Mouse (Mus musculus): Measurements from ENCODE around the gene Phc2. TPM values are rescaled to one million over a fixed set of nuclear protein-coding genes. Genes with fewer than 3 reads are reported as not detected.

Phc2 gene
- total RNA-seq, 2 experiments from 2014 or later, result 99.6 to 102 TPM

DNA sequence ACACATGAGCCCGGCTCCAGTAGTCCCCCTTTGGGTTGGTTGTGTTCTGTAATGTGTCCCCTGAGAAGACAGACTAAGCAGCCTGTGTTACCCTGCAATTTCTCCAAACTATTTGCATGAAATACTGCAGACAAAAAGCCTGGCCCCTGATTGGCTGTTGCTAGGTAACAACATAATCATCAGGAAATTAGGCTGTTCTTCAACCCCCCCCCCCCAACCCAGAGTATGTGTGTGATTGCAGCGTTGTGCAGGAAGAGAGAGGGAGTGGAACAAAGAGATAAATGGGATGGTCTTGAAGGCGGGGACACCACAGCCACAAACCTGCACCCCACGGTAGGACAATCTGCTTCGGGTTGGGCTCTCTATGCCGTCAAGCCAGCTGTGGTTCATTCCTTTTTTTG is 34.0 kb downstream of the Phc2 start:
- DNase-seq (ENCODE audit: low spot score in 2 of 2), result peak in 1 of 2 experiments; percentile 80

- peak; percentile 68 to 69 for DNase-seq (ENCODE audit: low spot score in 2 of 2)
Measured at GRCm38 (mm10) chr4:128688976-128689375, 34.5 kb downstream of the Phc2 start.

DNA sequence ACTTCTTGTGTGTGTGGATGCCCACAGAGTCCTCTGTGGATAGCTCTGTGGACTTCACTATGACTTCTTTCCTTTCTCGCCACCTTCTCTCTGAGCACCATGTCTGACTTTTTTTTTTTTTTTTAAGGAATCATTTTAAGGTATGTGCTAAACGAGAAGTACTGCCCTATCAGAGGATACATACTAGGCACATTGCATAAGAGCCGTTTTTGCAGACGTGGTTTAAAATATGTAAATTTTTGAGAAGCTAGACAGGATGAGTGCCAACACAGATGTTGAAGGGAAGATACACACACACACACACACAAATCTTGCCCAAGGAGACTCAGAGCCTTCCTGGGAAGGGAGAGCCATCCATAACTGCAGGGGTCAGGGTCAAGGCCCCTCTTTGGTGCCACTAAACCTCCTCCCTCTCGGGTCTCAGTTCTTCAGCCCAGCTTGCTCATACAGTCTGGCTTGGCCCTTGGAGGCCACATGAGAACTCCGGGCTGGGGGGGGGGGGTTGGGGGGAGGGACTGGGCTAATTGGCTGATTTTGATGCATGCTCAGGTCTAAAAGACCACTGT is 35.3 kb downstream of the Phc2 start:
- DNase-seq (ENCODE audit: low spot score in 2 of 2), result no peak

DNA sequence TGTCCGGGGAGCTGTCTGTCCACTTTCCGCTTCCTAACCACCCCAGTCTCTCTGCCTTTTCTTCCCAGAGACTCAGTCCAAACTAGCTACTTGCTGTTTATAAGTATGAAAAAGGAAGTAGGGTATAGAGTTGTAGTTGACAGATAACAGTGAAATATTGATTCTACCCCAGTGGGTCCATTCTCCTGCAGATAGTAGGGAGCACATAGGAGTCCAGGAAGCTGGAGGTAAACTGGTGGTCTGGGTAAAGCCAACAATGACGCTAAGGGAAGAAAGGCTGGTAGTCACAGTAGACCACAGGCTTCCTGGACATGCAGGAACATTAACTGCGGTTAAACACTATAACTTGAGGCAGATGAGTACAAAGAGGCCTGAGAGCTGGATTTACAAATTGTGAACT is 36.7 kb downstream of the Phc2 start:
- no peak for DNase-seq (ENCODE audit: low spot score in 2 of 2)

- DNase-seq (ENCODE audit: low spot score in 2 of 2), result no peak
Measured at GRCm38 (mm10) chr4:128692149-128692925, 37.8 kb downstream of the Phc2 start.

DNA sequence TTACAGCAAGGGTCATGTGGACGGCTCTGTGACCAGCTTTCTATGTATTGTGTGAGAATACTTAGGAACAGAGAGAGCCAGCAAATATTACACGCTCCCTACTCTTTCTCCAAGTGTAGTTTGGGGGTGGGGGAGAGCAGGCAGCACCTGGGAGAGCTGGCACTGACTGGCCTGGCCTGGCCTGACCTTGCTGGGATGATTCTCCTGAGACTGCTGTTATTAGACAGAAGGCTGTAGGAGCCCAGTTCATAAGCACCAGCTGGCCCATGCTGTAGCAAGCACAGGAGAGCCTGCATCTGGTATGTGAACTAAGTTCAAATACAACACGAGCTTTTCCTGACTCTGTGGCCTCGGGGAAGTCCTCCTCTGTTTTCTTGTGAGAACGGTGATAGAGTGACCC is 38.7 kb downstream of the Phc2 start:
- DNase-seq (ENCODE audit: low spot score in 2 of 2), result no peak

GRCm38 (mm10) chr4:128694315-128694714 is 39.8 kb downstream of the Phc2 start:
- no peak for DNase-seq (ENCODE audit: low spot score in 2 of 2)

DNA sequence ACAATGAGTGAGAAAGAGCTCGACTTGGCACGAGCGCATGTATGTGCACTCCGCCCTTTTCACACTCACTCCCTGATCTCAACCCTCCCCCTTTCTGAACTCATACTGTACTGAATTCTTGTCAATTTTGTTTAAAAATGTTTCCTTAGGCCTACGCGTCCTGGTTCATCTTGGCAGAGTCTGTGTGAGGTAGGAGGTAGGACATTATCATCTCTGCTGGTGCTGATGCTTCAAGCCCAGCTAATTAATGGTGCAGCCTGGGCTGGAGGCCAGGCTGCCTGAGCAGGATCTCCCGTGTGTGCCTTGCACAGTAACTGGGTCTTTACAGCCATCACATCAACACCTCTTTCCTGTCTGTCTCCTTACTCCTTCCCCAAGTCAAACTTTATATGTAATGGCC is 40.6 kb downstream of the Phc2 start:
- peak in 1 of 2 experiments; percentile 67 for DNase-seq (ENCODE audit: low spot score in 2 of 2)

DNA sequence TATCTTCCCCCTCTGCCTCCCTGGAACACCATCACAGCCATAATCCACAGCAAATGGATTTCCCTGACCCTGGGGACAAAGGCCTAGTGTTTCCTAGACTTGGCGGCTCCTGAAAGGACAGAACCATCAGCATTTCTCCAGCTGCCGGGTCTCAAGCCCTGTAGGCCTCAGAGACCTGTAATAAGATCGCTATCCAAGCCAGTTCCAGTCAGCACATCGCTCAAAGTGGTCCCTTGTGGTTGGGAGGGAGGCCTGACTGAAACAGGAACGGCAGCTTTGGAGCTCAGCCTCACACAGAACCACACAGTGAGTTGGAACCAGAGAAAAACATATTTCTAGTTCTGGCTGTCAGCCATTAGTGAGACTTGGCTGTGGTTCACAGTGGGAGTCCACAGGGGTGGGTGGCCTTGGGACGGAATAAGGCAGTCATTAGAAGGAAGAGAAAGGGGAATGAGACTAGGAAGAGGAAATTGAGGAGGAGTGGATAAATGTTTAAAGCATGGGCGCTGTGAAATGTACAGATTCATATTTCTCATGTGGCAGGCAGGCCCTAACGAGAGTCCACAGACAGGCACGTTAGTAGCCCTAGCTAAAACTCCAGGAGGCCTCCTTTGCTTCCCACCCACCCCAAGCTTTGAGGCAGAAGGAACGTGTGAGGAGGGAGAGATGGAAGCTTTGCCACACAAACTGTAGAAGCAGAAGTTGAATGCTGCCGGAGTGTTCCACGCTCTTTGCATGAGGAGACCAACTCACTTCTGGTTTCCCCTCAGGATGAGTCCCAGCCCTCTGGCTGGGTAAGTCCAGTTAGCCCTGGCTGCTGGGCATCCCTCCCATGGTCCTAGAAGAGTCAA is 43.7 kb downstream of the Phc2 start:
- DNase-seq (ENCODE audit: low spot score in 2 of 2), result peak; percentile 53 to 76

GRCm38 (mm10) chr4:128699916-128700315 is 45.4 kb downstream of the Phc2 start:
- no peak for DNase-seq (ENCODE audit: low spot score in 2 of 2)

DNA sequence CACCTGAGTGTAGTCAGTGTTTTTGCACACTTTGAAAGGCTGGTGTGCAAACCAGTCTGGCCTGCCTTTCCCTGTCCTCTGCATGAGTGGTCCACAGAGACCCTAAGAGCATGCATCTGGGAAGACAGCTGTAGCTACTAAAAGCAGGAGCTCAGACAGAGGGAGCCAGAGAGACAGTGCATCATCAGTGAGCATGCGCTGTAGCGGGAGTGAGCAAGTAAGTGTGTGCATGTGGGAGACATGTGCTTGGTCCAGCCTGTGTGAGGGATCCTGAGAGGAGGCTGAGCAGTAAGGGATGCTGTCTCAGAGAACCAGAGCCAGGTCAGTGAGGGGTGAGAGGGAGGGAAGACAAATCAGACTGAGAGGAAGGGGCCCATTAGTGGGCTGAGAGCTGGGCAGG is 46.0 kb downstream of the Phc2 start:
- DNase-seq (ENCODE audit: low spot score in 2 of 2), result no peak

DNA sequence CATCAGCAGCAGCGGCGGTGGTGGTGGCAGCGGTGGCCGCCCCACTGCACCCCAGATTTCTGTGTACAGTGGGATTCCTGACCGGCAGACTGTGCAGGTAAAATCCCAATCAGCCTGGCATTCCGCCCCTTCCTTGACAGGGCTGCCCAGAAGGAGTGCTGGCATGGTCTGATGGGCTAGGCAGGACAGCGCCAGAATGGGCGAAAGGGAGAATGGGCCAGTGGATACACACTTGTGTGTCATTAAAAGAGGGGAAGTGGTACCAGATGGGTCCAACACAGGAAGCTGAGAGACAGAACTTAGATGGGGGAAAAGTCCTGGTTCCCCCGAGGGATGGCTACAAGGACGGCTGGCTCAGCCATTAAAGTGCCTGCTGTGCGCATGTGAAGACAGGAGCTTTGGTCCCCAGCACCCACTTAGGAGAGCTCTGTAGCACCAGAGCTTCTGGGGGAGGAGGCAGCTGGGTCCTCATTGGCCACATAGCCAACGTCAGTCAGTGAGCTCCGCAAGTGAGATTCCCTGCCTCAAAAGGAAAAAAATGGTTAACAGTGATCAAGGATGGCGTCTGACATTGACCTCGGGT is 50.7 kb downstream of the Phc2 start:
- DNase-seq (ENCODE audit: low spot score in 2 of 2), result no peak

GRCm38 (mm10) chr4:128706626-128707025 is 52.1 kb downstream of the Phc2 start:
- DNase-seq (ENCODE audit: low spot score in 2 of 2), result no peak

DNA sequence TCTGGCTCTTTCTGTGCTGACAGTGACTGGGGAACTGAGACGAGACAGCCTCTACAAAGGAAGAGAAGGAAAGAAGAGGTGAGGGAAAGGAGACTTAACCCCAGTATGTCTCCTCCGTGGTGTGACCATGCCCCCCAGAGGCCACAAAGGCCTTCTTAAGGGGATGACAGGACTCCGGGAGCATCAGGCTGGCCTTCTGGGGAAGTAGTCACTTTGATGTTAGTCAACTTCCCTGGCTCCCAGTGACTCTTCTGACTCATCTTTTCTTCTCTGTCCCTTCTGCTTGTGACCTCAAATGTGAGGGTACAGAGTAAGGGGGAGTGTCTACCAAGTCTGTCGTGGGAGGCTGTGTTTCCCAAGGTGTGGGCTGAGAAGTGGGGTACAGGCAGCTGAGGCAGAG is 52.9 kb downstream of the Phc2 start:
- DNase-seq (ENCODE audit: low spot score in 2 of 2), result no peak

GRCm38 (mm10) chr4:128709061-128709780 is 54.7 kb downstream of the Phc2 start:
- no peak for DNase-seq (ENCODE audit: low spot score in 2 of 2)

DNA sequence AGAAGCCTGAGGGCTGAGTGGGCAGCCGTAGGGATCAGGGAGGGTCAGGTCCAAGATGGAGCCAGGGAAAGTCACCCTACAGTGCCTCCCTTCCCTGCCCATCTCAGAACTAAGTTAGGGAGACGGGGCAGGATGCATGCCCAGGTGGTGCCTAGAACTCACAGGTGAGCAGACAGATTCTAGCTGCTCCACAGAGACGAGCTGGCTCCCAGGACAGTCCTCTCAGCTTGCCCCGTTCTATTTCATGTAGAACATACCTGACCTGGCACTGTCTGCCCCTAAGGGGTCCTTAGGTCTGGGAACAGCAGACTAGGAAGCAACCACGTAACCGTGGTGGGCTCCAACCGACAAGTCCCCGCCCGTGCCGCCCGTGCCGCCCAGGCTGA is 55.3 kb downstream of the Phc2 start:
- DNase-seq (ENCODE audit: low spot score in 2 of 2), result no peak

DNA sequence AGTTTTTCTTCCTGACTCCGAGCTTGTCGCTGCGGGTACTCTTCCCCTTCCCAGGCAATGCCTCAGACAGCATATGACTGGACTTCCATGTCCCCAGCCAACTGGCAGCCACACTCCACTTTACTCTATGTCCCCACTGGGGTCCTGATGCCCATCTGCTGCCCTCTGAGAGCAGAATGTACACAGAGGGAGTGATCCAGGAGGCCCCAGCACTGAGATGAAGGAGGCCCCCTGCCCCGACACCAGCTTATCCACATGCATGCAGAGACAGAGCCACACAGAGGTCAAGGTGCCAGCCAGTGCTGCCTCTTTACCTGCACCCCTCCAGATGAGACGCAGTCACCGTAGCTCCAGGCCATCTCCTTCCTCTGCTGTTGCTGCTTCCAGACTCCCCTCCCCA is 55.8 kb downstream of the Phc2 start:
- DNase-seq (ENCODE audit: low spot score in 2 of 2), result no peak

GRCm38 (mm10) chr4:128710800-128711199 is 56.3 kb downstream of the Phc2 start:
- no peak for DNase-seq (ENCODE audit: low spot score in 2 of 2)

- peak; percentile 78 to 96 for DNase-seq (ENCODE audit: low spot score in 2 of 2)
Measured at GRCm38 (mm10) chr4:128711455-128712135, 57.1 kb downstream of the Phc2 start.

DNA sequence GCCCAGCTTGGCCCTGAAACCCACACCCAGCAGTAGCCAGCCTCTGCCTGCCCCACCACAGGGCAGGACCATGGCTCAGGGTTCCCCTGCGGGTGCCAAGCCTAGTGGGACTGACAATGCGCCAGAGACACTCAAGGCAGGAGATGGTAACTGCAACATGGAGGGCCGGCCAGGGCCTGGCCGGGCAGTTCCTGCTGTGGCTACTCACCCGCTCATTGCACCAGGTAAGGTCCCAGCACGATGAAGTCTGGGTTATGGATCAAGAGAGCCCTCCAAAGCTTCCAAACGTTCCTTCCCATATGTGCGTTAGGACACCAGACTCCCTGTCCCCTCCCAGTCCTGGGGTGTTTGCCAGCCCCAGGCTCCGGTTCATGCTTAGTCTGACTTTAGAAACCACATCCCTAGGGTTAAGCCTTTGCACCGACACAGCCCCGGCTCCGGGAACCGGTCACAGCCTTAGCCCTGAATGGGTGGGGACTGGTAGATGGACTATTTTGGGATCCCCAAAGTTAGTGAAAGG is 57.7 kb downstream of the Phc2 start:
- DNase-seq (ENCODE audit: low spot score in 2 of 2), result no peak
